Mouse (Mus musculus): Measurements from ENCODE around the gene Faim2. TPM values are rescaled to one million over a fixed set of nuclear protein-coding genes. Genes with fewer than 3 reads are reported as not detected.
A peak's percentile ranks its signal among the peaks of the same experiment; 100 is the strongest.

Gene Faim2
- polyA plus RNA-seq, 1 experiment from 2014 or later, result 0.59 TPM

GRCm38 (mm10) chr15:99471677-99472063, 56.3 kb downstream of the Faim2 start:
- Histone ChIP-seq H3K4me3 (no peak overlapping the region), H3K27ac (no peak overlapping the region), H3K27me3 (ENCODE audit: insufficient read depth, poor library complexity, severe bottlenecking) (no peaks in the 10 kb centered on the region), H3K36me3 (peaks cover 21% of the 10 kb centered on the region), H3K4me1 (peaks cover 45% of the 10 kb centered on the region), H3K9me3 (no peaks in the 10 kb centered on the region)
- 74% methylated on average over 14 of the region's 14 CpGs for WGBS
- DNase-seq (ENCODE audit: low spot score), result no peak

DNA sequence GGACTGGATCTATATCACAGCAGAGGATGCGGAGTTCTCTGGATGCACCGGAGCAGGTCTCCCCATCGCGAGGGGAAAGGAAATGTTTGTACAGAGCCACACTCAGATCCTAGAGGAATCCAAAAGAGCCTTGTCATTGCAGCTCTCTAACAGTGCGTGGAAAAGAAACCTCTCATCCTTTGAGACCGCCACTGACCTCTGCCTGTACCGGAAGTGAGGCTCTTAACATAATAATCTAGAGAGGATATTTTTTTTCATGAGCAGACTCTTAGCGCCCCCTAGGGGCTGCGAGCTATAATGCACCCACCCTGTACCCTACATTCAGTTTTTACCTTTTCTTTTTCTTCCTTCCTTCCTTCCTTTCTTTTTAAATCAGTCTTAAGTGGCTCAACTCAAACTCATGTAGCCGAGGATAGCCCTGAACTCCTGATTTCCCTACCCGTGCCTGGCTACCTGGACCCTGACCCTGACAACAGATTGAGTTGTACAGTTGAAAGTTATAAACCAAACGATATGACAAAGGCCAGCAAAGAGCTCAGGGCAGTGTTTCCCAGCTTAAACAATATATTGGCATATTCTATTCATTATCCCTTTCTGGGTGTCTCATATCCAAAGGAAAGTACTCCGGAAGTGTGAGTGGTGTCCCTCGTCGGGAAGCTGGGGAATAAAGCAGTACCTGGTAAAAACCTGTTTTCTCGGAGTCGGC, 56.8 kb downstream of the Faim2 start:
- Histone ChIP-seq H3K27ac (peak overlapping the region; percentile 73), H3K36me3 (peaks cover 21% of the 10 kb centered on the region), H3K27me3 (ENCODE audit: insufficient read depth, poor library complexity, severe bottlenecking) (no peaks in the 10 kb centered on the region), H3K9me3 (no peaks in the 10 kb centered on the region), H3K4me3 (no peak overlapping the region), H3K4me1 (peaks cover 45% of the 10 kb centered on the region)
- DNase-seq (ENCODE audit: low spot score), result no peak
- WGBS, result 56% methylated on average over 17 of the region's 17 CpGs

- Histone ChIP-seq H3K27ac (peak overlapping the region; percentile 73), H3K4me1 (peaks cover 45% of the 10 kb centered on the region), H3K9me3 (no peaks in the 10 kb centered on the region), H3K4me3 (no peak overlapping the region), H3K27me3 (ENCODE audit: insufficient read depth, poor library complexity, severe bottlenecking) (no peaks in the 10 kb centered on the region), H3K36me3 (peaks cover 24% of the 10 kb centered on the region)
- 88% methylated on average over 31 of the region's 31 CpGs for WGBS
- no peak for DNase-seq (ENCODE audit: low spot score)
Observed at GRCm38 (mm10) chr15:99470224-99470761, 57.7 kb downstream of the Faim2 start.

DNA sequence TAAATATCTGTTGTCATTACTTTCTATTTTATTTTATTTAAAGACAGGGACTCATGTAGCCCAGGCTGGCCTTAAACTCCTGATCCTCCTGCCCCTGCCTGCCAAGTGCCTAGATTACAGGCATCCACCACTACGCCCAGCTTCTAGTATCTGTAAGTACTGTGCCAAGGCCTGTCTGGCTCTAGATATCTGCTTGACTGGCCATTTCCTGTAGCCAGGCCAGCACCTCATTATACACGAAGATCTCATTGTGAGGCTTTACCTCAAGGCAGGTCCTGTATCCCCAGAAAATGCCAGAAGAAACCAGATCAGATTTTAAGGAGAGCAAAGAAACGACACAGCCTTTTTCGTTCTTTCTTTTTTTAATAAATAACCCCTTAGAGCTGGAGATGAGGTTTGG, 58.2 kb downstream of the Faim2 start:
- no peak overlapping the region for H3K27ac ChIP-seq
- peaks cover 41% of the 10 kb centered on the region for H3K4me1 ChIP-seq
- no peak for DNase-seq (ENCODE audit: low spot score)
- no peak overlapping the region for H3K4me3 ChIP-seq
- no peaks in the 10 kb centered on the region for H3K27me3 ChIP-seq (ENCODE audit: insufficient read depth, poor library complexity, severe bottlenecking)
- peaks cover 24% of the 10 kb centered on the region for H3K36me3 ChIP-seq
- WGBS, result 86% methylated on average over 4 of the region's 4 CpGs
- no peaks in the 10 kb centered on the region for H3K9me3 ChIP-seq

GRCm38 (mm10) chr15:99469067-99469466, 58.9 kb downstream of the Faim2 start:
- H3K36me3 ChIP-seq, result peaks cover 24% of the 10 kb centered on the region
- no peak overlapping the region for H3K4me3 ChIP-seq
- peaks cover 34% of the 10 kb centered on the region for H3K4me1 ChIP-seq
- no peaks in the 10 kb centered on the region for H3K27me3 ChIP-seq (ENCODE audit: insufficient read depth, poor library complexity, severe bottlenecking)
- no peak for DNase-seq (ENCODE audit: low spot score)
- H3K9me3 ChIP-seq, result no peaks in the 10 kb centered on the region
- no peak overlapping the region for H3K27ac ChIP-seq
- WGBS, result 36% methylated on average over 3 of the region's 3 CpGs

DNA sequence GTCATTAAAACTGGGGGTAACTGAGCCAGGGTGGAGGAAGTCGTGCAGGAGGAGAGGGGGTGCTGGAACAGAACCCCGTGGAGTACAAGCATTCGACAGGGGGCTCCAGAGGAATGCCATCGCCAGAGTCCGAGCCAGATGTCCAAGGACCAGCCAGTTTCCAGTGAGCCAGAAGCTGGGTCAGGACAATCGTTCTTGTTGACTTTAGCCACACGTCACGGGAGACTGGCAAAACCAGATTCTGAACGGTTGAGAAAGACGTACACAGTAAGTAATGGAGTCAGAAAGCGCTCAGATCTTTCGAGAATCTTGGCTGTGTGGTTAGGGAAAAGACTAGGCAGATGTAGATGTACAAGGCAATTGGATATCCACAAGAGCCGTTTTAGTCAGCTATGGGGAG, 64.8 kb downstream of the Faim2 start:
- 70% methylated on average over 13 of the region's 13 CpGs for WGBS
- H3K27ac ChIP-seq, result no peak overlapping the region
- DNase-seq (ENCODE audit: low spot score), result no peak

DNA sequence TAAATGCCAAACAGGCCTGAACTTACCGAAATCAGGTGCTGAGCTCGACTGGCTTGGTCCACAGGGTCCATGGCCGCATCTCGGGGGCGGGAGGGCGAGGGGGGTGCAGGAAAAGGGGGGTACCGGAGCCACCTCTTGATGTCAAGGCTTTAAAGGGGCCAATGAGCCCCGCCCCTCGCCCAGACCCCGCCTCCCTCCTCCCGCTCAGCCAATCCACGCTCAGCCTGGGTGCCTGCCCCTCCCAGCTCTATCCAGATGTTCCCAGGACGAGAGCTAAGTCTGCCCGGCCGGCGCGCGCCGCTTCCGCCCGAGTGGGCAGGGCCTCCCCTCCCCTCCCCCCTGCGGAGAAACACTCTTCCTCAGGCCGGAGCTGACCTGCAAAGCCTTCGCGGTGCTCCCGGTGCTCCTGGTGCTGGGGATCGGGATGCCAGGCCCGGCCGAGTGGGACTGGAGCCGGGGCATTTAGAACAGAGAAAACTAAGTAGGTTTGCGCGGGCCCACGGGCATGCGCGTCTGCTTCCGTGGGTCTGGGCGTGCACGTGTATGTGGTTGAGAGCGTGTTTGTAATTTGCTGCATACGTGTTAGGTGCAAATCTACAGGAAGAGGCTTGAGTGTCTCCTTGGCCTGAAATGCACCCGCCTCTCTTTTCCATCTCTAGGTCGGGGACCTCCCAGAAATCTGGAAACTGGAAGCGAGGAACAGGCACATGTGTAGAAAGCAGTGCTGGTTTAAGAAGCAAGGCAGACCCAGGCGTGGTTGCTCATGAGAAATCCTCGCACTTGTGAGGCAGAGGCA, 70.2 kb downstream of the Faim2 start, which contains the start of gene Nckap5l:
TSS of gene Nckap5l (minus strand) at position 143 of the 796 bp plus-strand sequence.
- peak; percentile 98 for DNase-seq (ENCODE audit: low spot score)
- H3K4me3 ChIP-seq, result peak within 1 kb of the TSS; percentile 80
- H3K27ac ChIP-seq, result peak within 1 kb of the TSS; percentile 90
- WGBS, result under 1% methylated on average over 42 of the region's 45 CpGs
- H3K27me3 ChIP-seq (ENCODE audit: insufficient read depth, poor library complexity, severe bottlenecking), result no peaks in the 10 kb centered on the region
- H3K9me3 ChIP-seq, result no peaks in the 10 kb centered on the region
- H3K4me1 ChIP-seq, result peaks cover 54% of the 10 kb centered on the region
- peaks cover 22% of the 10 kb centered on the region for H3K36me3 ChIP-seq

More for the DNA sequence above, 64.8 kb downstream of the Faim2 start:
- H3K27me3 ChIP-seq (ENCODE audit: insufficient read depth, poor library complexity, severe bottlenecking), result no peaks in the 10 kb centered on the region
- H3K9me3 ChIP-seq, result no peaks in the 10 kb centered on the region
- no peak overlapping the region for H3K4me3 ChIP-seq
- H3K4me1 ChIP-seq, result peaks cover 18% of the 10 kb centered on the region
- H3K36me3 ChIP-seq, result peaks cover 3% of the 10 kb centered on the region; the same call in 1 of the 2 replicates

DNA sequence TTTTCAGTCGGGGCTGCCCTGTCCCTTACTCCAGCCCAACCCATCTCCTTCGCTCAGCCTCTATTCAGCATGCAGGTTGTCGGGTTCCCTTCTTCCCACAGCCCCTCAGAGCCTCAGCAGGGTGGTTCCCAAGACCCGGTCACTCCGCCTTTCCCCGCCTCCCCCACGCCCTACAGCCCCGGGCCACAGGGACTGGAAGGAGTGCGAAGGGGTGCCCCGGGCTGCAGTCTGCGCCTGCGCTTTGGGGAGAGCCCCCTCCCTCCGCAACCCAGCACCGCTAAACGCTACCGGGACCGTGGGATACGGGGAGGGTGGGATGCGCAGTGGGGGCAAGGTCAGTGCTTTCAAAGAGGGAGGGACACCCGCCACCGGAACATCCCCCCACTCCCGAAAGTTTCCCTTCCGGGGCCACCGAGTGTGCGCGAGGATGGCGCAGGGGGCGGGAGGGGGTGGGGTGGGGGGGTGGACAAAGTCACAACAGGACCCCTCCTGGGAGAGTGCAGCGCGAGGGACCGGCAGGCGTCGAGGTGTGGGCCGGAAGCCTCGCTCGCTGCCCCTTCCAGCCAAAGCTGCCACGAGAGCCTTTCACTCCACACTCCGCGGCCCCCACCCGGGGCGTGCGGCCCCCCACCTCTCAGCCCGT, 70.9 kb downstream of the Faim2 start:
- peak; percentile 85 for DNase-seq (ENCODE audit: low spot score)
- no peaks in the 10 kb centered on the region for H3K9me3 ChIP-seq
- peak overlapping the region; percentile 90 for H3K27ac ChIP-seq
- peaks cover 55% of the 10 kb centered on the region for H3K4me1 ChIP-seq
- peak overlapping the region; percentile 80 for H3K4me3 ChIP-seq
- WGBS, result under 1% methylated on average over 38 of the region's 43 CpGs
- H3K36me3 ChIP-seq, result peaks cover 25% of the 10 kb centered on the region
- no peaks in the 10 kb centered on the region for H3K27me3 ChIP-seq (ENCODE audit: insufficient read depth, poor library complexity, severe bottlenecking)

DNA sequence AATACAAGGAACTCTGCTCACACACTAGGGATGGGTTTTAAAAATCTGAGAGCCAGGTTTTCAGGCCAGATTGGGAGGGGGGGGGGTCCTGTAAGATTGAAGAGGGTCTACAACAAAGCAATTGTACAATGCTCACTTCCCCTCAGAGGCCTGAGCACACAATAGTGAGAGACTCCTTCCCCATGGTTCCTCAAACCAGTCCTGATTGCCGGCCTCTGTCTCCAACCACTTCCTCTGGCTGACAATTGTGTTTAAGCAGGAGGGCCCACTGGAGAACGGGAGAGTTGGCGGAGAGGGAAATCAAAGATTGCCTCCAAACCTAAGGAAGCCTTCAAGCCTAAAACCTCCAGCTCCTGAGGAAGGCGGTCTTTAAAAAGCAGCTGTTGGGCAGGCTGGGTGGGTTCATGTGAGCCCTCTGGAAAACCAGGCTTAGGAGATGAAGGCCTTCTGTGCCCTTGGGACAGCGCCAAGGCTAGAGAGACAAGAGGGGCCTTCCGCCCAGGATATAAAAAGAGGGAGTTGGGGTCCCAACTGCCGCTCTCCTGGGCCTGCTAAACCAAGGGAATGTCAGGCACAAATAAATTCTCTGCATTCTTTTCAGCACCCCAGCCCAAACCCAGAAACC, 71.5 kb downstream of the Faim2 start:
- peaks cover 30% of the 10 kb centered on the region for H3K36me3 ChIP-seq
- DNase-seq (ENCODE audit: low spot score), result no peak

GRCm38 (mm10) chr15:99455415-99455814, 72.5 kb downstream of the Faim2 start:
- peaks cover 37% of the 10 kb centered on the region for H3K36me3 ChIP-seq
- peaks cover 68% of the 10 kb centered on the region for H3K4me1 ChIP-seq
- H3K27me3 ChIP-seq (ENCODE audit: insufficient read depth, poor library complexity, severe bottlenecking), result no peaks in the 10 kb centered on the region
- 0 out of 2 replicates have a peak overlapping the region, but pooled peaks have one; percentile 9 for H3K27ac ChIP-seq
- WGBS, result 83% methylated on average over 3 of the region's 3 CpGs
- no peaks in the 10 kb centered on the region for H3K9me3 ChIP-seq
- H3K4me3 ChIP-seq, result peak overlapping the region; percentile 31
- no peak for DNase-seq (ENCODE audit: low spot score)

More for the DNA sequence above, 71.5 kb downstream of the Faim2 start:
- H3K4me3 ChIP-seq, result peak overlapping the region; percentile 80
- no peaks in the 10 kb centered on the region for H3K9me3 ChIP-seq
- H3K27ac ChIP-seq, result peak overlapping the region; percentile 90
- peaks cover 58% of the 10 kb centered on the region for H3K4me1 ChIP-seq
- no peaks in the 10 kb centered on the region for H3K27me3 ChIP-seq (ENCODE audit: insufficient read depth, poor library complexity, severe bottlenecking)
- 19% methylated on average over 7 of the region's 7 CpGs for WGBS

- Histone ChIP-seq H3K36me3 (peaks cover 37% of the 10 kb centered on the region), H3K27ac (peak overlapping the region; percentile 9; the same call in 1 of the 2 replicates), H3K9me3 (no peaks in the 10 kb centered on the region), H3K27me3 (ENCODE audit: insufficient read depth, poor library complexity, severe bottlenecking) (no peaks in the 10 kb centered on the region), H3K4me3 (0 out of 2 replicates have a peak overlapping the region, but pooled peaks have one; percentile 31), H3K4me1 (peaks cover 75% of the 10 kb centered on the region)
- 78% methylated on average over 7 of the region's 7 CpGs for WGBS
- no peak for DNase-seq (ENCODE audit: low spot score)
Observed at GRCm38 (mm10) chr15:99454585-99455279, 73.2 kb downstream of the Faim2 start.

Measured in heart, embryonic 10.5 days (tissue).